Mouse (Mus musculus) heart, postnatal 0 days (tissue): ENCODE measurements around the gene Add3. TPM values are rescaled to one million over a fixed set of nuclear protein-coding genes. Genes with fewer than 3 reads are reported as not detected.

Source experiments
- ATAC-seq: fragments of 200-750 bp; cut with Nextera tagmentation; 2 replicates; pipeline ENCODE4 v1.8.0; 2017; ENCODE audit warnings: low read depth, moderate number of reproducible peaks, moderate library complexity; ENCODE audit not compliant: insufficient read depth
- DNase-seq: peaks from one replicate; pipeline ENCODE4 v3.0.0-alpha.2; 2016; ENCODE audit warnings: low spot score
- H3K27ac ChIP-seq: fragments of 300-500 bp; sonication (generic); 2 replicates; pipeline ENCODE4 v1.5.1; 2014; ENCODE audit warnings: low read depth, mild to moderate bottlenecking
- H3K27me3 ChIP-seq: fragments of 300-500 bp; sonication (generic); 2 replicates; pipeline ENCODE4 v1.6.1; 2014; ENCODE audit warnings: low read length, mixed read lengths; ENCODE audit not compliant: control insufficient read depth, insufficient read depth
- H3K36me3 ChIP-seq: fragments of 300-500 bp; sonication (generic); replicated peaks from 2 replicates; pipeline ENCODE4 v1.6.1; 2014; ENCODE audit warnings: low read length, mixed read lengths; ENCODE audit not compliant: control insufficient read depth, insufficient read depth
- H3K4me1 ChIP-seq: fragments of 300-500 bp; sonication (generic); 2 replicates; pipeline ENCODE4 v1.6.1; 2014; ENCODE audit warnings: antibody characterized with exemption; ENCODE audit not compliant: control insufficient read depth, insufficient read depth
- H3K4me2 ChIP-seq: fragments of 300-500 bp; sonication (generic); 2 replicates; pipeline ENCODE4 v1.6.1; 2014; ENCODE audit warnings: low read depth, mild to moderate bottlenecking, low read length, moderate library complexity
- H3K4me3 ChIP-seq: fragments of 300-500 bp; sonication (generic); 2 replicates; pipeline ENCODE4 v1.5.1; 2014; ENCODE audit warnings: low read depth, low read length
- H3K9ac ChIP-seq: fragments of 300-500 bp; sonication (generic); replicated peaks from 2 replicates; pipeline ENCODE4 v1.6.1; 2014; ENCODE audit warnings: low read depth, low read length, mixed read lengths
- H3K9me3 ChIP-seq: fragments of 300-500 bp; sonication (generic); replicated peaks from 2 replicates; pipeline ENCODE4 v1.6.1; 2016; ENCODE audit warnings: low read length; ENCODE audit not compliant: control insufficient read depth
- CTCF ChIP-seq: IDR thresholded peaks from 2 replicates; pipeline ENCODE4 v1.5.1; 2016; ENCODE audit warnings: antibody characterized with exemption, control low read depth, low read depth
- EP300 ChIP-seq: IDR thresholded peaks from 2 replicates; pipeline ENCODE4 v1.6.1; 2016; ENCODE audit warnings: antibody characterized with exemption, low read depth
- WGBS: fragments of 180-500 bp; shearing (Covaris S2); extraction: QIAGEN DNeasy Blood & Tissue Kit; methylation state at CpG from one replicate; pipeline ENCODE4 v1.1.7; 2014; 5-methylcytosine and 5-hydroxymethylcytosine counted together
- polyA plus RNA-seq: library from polyadenylated mRNA; unstranded; fragments of >200 nt; fragmentation: Nextera tagmentation; extraction: Ambion mirVana; gene quantifications from 2 replicates; pipeline ENCODE4 v1.2.1, GENCODE M21; 2015
- total RNA-seq: library from RNA; depleted of rRNA; stranded (reverse); fragments of >200 nt; gene quantifications from 2 replicates; pipeline ENCODE4 v1.2.3, GENCODE M21; 2014; ENCODE audit warnings: low replicate concordance

Gene Add3
- total and polyA plus RNA-seq, 2 experiments from 2014 or later: 62.1 to 82.9 TPM

GRCm38 (mm10) chr19:53119255-53119795, 20.9 kb upstream of the Add3 start:
- Histone ChIP-seq H3K4me3 (no peak overlapping the region), H3K27ac (no peak overlapping the region), H3K4me1 (no peaks in the 10 kb centered on the region), H3K27me3 (no peaks in the 10 kb centered on the region), H3K9ac (no peak overlapping the region), H3K9me3 (peaks cover 5% of the 10 kb centered on the region), H3K36me3 (no peaks in the 10 kb centered on the region), H3K4me2 (no peak overlapping the region)
- ATAC-seq (no peak), DNase-seq (no peak)
- 71% methylated on average over 8 of the region's 8 CpGs for WGBS
- TF ChIP-seq CTCF (no peak), EP300 (no peak)

- Histone ChIP-seq H3K4me1 (no peaks in the 10 kb centered on the region), H3K27ac (no peak overlapping the region), H3K9ac (no peak overlapping the region), H3K36me3 (no peaks in the 10 kb centered on the region), H3K9me3 (peaks cover 5% of the 10 kb centered on the region), H3K27me3 (no peaks in the 10 kb centered on the region), H3K4me2 (no peak overlapping the region), H3K4me3 (no peak overlapping the region)
- ATAC-seq (no peak), DNase-seq (no peak)
- no peak for TF ChIP-seq EP300
- TF ChIP-seq CTCF: no peak
- 86% methylated on average over 3 of the region's 3 CpGs for WGBS
Observed at GRCm38 (mm10) chr19:53120483-53120882, 19.8 kb upstream of the Add3 start.

- no peak for ATAC-seq
- DNase-seq: no peak
- H3K9ac ChIP-seq: no peak overlapping the region
- 37% methylated on average over 6 of the region's 6 CpGs for WGBS
- TF ChIP-seq CTCF: no peak
- TF ChIP-seq EP300: no peak
- peaks cover 5% of the 10 kb centered on the region for H3K4me1 ChIP-seq
- no peak overlapping the region for H3K27ac ChIP-seq
- no peak overlapping the region for H3K4me2 ChIP-seq
- H3K4me3 ChIP-seq: no peak overlapping the region
- no peaks in the 10 kb centered on the region for H3K36me3 ChIP-seq
- no peaks in the 10 kb centered on the region for H3K27me3 ChIP-seq
- H3K9me3 ChIP-seq: no peaks in the 10 kb centered on the region
Observed at GRCm38 (mm10) chr19:53122641-53123241, 17.5 kb upstream of the Add3 start.

GRCm38 (mm10) chr19:53123301-53123700, 16.9 kb upstream of the Add3 start:
- TF ChIP-seq CTCF (no peak), EP300 (no peak)
- Histone ChIP-seq H3K9me3 (no peaks in the 10 kb centered on the region), H3K27me3 (no peaks in the 10 kb centered on the region), H3K4me1 (peaks cover 10% of the 10 kb centered on the region), H3K4me3 (no peak overlapping the region), H3K27ac (no peak overlapping the region), H3K9ac (no peak overlapping the region), H3K4me2 (no peak overlapping the region), H3K36me3 (no peaks in the 10 kb centered on the region)
- no peak for ATAC-seq
- 22% methylated on average over 5 of the region's 5 CpGs for WGBS
- no peak for DNase-seq

GRCm38 (mm10) chr19:53125679-53126078, 14.6 kb upstream of the Add3 start:
- ATAC-seq: peak; percentile 87
- DNase-seq: peak; percentile 57
- Histone ChIP-seq H3K4me3 (no peak overlapping the region), H3K27ac (peak overlapping the region; percentile 35; the same call in 1 of the 2 replicates), H3K4me1 (peaks cover 27% of the 10 kb centered on the region), H3K9ac (no peak overlapping the region), H3K36me3 (no peaks in the 10 kb centered on the region), H3K27me3 (no peaks in the 10 kb centered on the region), H3K4me2 (no peak overlapping the region), H3K9me3 (no peaks in the 10 kb centered on the region)
- 27% methylated on average over 2 of the region's 2 CpGs for WGBS
- TF ChIP-seq EP300: peak; percentile 93
- TF ChIP-seq CTCF: no peak

- no peak for DNase-seq
- Histone ChIP-seq H3K27me3 (no peaks in the 10 kb centered on the region), H3K9me3 (no peaks in the 10 kb centered on the region), H3K4me3 (no peak overlapping the region), H3K4me2 (no peak overlapping the region), H3K36me3 (no peaks in the 10 kb centered on the region), H3K4me1 (peaks cover 27% of the 10 kb centered on the region), H3K27ac (no peak overlapping the region), H3K9ac (no peak overlapping the region)
- 89% methylated on average over 4 of the region's 4 CpGs for WGBS
- no peak for ATAC-seq
- TF ChIP-seq CTCF (no peak), EP300 (no peak)
Observed at GRCm38 (mm10) chr19:53126546-53126945, 13.7 kb upstream of the Add3 start.
